Mouse (Mus musculus) skeletal muscle tissue, adult 2 months (tissue): Measurements from ENCODE around the gene Ubald2.

Experiments
- DNase-seq: peaks from one replicate; pipeline ENCODE4 v3.0.0-alpha.2; 2012; ENCODE audit warnings: low read depth, low spot score

Ubald2 gene

DNA sequence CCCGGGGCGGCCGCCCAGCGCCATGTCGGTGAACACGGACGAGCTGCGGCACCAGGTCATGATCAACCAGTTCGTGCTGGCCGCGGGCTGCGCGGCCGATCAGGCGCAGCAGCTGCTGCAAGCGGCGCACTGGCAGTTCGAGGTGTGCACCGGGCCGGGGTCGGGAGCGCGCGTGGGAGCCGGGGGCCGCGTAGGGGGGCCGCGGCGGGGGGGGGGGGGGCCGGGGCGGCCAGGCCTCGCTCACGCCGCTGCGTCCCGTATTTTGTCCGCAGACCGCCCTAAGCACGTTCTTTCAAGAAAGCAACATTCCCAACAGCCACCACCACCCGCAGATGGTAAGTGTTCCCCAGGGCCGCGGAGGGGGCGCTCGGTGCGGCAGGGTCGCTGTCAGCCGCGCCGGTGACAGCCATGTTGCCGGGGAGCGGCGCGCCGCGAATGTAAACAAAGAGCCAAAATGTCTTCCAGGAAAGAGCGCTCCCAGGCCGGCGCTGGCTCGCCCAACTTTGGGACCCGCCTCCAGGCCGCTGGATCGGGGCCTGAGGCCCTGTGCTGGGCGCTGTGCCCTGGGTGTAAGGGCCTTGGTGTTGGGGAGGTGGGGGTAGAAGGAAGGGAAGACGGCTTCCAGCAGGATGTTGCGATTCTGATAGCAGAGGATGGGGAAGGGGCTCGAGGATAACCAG lies 533 bp downstream of the Ubald2 start:
- DNase-seq: peak; percentile 71

DNA sequence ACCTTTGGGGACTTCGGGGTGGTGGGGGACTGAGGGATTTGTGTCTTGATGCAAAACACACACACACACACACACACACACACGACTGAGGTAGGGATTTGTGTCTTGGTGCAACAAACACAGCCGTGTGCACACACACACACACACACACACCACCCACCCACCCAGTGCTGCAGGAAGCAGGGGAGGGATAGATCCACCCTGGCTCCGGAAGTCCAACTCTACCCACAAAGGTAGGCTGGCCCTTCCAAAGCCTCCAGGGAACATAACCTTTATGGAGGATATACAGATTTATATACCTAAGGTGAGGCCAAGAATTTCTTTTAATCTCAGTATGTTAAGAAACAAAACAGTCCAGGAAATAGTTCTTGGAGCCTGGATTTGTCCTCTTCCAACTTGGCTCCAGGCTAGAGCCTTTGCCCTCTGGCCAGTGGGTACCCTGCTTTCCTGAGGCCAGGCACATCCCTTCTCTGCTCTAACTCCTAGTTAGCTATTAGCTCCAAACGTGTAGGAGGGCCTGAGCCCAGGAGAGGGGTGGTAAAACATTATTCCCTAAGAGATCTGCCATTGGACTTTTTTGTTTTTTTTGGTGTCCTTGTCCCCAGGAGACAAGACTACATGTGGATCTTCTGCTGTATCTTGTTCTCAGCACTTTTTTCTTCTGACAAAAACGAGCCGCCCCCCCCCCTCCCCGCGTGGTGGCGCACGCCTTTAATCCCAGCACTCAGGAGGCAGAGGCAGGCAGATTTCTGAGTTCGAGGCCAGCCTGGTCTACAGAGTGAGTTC lies 1.3 kb downstream of the Ubald2 start:
- DNase-seq: no peak

DNA sequence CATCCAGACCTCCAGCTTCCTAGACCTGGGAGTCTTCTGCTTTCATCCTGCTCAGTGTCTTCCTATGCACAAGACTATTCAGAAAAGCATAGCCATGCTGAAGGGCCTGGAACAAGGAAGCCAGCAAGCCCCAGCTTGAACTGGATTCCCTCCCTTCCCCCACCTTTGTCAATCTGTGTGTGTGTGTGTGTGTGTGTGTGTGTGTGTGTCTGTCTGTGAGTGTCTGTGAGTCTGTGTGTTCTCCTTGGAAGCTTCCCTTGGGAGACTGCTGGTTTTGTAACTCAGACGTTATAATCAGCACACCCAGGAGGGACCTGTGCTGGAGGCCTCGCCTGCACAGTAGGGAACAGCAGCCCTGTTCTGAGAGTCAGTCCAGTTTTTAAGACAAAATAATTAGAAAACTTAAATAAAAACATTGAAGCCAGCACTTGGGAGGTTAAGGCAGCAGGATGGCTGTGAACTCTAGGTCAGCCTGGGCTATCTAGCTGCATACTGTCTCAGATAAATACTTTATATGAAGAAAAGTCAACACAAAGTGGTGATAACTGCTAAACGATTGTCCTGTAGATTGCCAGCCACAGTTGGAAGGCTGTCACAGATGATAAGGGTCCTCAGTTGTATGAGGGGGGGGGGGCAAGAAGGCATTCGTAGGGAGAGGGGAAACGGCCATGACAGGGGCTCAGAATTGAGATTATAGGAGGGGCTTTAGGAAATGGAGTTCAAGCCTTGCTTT lies 2.3 kb downstream of the Ubald2 start:
- no peak for DNase-seq

DNA sequence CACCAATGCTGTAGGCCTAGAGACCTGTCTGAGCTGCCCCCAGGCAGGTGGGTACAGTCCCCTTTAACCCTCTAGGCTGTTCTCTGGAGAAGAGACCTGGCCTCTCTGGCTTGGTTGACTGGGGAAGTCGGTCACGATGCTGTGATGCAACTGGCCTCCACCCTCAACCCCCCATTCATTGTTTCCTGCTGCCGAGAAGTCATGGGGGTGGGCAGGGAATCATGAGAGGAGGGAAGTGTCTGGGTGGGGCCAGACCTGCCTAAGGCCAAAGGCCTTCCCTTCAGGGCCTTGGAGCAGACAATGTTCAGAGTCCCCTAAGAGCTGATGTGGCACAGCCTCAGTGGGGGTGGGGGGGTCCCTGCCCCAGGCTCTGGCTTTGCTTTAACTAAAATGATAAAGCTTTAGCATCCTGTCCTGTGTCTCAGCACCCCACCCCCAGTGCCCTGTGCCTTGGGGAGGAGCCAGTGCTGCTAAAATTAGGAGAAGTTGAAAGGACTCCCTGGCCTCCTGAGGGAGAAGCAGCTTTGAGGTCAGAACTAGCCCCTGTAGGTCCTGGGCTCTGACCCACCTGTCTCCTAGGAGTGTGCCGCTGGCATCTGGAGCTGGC lies 2.9 kb downstream of the Ubald2 start:
- peak; percentile 90 for DNase-seq

DNA sequence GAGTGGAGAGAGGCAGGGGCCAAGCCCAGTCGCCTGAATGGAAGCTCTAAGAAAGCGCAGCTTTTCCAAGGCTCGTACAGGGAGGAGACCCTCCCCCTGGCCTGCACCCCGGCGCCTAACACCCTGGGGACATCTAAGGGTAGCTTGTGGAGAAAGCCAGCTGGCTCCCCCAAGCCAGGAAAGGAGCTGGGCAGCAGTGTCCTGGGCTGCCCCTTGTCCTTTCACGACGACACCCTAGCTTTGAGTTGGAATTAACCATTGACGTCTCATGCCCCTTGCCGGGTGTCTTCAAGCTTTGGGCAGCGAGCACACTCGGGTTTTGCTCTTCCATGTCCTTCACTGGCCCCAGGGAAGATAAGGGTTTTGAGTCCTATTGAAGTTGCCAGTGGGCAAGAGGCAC lies 3.6 kb downstream of the Ubald2 start:
- peak; percentile 70 for DNase-seq

DNA sequence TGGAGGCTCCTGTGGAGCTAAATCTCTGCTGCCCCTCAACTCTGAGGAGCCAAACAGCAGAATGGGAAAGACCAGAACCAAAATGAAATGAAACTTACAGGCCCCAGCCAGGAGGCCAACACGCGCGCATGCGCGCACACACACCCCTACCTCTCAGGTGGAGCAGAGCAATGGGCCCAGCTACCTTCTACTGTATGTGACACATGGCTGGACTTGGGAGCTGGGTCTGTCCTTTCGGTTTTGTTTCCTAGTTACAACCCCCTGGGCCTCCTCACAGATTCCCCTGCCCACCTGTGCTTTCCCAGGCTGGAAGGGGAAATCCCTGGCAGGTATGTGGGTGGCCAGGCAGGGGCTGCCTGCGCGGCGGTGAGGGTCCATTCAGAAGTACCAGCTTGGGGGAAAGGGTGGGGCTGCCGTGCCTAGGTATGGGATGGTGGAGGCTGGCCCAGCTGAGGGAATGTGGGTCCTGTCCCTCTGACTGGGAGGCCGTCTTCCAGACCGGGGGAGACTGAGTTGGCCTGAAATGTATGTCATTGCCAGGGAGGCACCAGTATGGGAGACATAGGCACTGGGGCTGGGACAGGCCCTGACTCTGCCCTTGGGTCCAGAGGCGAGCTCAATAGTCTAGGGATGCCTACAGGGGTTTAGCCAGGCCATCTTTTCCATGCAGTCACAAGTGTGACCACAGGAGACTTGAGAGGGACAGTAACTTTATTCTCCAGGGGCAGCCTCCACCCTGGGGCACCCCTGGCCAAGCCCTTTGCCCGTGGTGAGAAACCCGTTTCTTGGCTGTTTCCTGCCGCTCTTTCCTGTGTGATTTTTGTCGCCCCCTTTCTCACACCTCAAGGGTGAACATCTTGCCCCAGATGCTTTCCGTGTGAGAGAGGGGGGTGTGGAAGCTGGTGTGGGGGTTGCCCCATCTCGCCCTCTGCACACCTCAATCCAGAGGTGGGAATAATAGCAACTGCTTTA lies 5.7 kb downstream of the Ubald2 start:
- no peak for DNase-seq

DNA sequence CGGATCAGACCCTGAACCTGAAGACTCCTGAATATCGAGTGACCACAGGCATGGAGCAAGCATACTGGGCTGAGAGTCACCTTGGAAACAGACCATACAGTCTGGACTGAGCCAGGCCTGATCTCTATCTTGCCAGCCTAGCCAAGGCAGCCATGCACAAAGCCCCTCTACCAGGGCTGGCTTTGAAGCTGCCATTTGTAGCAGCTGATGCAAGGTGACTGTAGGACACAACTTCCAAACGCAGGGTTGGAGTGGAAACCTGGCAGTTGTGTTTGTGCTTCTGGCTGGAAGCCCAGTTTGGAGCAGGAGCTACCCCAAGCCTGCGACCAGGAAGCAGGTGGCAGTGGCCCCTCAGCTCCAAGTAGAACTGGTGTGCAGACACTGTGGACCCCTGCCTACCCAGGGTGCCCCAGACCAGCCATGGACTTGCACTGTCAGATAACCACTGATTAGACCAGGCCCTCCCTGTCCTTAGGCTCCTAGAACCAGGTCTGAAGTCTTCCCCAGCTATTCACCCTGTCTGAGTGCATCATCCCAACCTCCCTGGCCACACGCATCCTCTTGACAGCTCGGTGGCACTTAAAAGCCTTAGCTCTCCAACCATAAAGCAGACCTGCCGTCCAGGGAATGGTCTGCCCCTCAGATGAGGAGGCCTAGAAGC lies 6.6 kb downstream of the Ubald2 start:
- DNase-seq: peak; percentile 51

DNA sequence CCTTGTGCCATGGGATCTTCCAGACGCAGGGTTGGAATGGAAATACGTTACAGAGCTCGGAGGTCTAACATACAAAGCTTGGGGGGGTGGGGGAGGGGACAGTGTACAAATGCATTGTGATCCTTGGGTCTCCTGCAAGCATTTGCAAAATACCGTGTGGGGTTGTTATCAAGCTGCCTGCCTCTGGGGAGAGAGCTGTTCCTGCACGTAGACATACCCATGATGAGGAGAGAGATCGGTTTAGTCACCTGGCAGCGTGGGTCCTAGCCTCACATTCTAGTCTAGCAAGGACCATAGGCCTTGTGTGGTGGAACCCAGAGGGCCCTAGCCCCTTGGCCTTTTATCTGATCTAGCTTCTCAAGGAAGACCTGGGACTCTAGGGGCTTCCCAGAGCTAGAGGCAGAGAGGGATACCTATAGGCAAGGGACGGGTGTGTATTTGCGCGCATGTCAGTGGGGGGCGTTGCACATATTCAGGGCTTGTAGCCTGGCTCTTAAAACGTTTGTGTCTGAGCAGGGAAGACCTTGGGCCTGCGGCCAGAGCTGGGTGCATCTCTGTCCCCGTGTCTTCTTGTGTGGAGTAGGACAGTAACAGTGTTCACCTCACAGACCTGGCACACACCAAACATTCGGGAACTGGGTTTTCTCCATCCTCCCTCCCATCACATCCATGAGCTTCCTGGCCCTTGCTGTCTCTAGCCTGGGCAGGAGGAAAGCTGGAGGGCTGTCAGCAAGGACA lies 8.4 kb downstream of the Ubald2 start:
- no peak for DNase-seq

DNA sequence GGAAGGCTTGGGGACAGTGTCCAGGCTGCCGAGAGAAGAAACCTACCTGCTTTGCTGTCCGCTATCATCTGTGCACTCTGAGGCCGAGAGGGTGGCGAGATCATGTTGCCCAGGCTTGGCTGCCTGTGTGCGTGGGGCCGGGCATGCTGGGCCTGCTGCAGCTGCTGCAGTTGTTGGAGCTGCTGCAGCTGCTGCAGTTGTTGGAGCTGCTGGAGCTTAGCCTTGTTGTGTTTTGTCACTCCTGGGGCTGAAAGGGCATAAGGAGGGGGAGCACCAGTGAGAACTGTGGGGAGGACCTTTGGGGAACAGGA lies 8.9 kb downstream of the Ubald2 start:
- no peak for DNase-seq

DNA sequence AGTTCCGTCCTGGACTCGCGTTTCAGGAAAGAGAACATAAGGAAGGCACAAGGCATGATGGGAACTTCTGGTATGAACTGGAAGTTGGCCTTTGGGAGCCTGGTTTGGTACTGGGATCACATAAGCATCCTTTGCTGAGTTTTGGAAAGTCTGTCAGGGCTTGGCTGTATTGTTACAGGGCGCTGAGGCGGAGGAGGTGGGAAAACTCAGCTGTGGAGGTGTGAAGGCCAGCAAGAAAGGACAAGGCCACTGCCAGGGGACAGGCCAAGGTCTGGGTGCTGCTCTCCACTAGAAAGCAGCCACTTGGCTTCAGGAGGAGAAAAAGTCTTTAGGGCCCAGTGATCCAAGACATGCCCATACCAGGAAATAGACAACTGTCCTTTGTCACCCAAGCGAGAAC lies 9.4 kb downstream of the Ubald2 start:
- DNase-seq: no peak

DNA sequence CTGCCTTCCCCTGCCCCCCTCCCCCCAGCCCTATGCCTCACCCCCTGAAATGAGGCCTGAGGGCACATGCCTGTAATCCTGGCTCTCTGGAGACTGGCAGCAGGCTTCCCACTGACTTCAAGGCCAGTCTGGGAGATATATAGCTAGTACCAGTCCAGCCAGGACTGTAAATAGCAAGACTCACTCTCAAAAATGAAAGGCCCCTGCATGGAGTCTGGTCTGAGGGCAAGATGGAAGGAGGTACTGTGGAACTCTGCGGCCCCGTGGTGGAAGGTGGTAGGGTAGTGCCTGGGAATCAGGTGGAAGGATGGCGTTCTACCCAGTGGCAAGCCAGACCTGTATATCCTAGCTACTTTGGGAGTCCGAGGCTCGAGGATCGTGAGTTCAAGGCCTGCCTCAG lies 10.0 kb downstream of the Ubald2 start:
- no peak for DNase-seq

DNA sequence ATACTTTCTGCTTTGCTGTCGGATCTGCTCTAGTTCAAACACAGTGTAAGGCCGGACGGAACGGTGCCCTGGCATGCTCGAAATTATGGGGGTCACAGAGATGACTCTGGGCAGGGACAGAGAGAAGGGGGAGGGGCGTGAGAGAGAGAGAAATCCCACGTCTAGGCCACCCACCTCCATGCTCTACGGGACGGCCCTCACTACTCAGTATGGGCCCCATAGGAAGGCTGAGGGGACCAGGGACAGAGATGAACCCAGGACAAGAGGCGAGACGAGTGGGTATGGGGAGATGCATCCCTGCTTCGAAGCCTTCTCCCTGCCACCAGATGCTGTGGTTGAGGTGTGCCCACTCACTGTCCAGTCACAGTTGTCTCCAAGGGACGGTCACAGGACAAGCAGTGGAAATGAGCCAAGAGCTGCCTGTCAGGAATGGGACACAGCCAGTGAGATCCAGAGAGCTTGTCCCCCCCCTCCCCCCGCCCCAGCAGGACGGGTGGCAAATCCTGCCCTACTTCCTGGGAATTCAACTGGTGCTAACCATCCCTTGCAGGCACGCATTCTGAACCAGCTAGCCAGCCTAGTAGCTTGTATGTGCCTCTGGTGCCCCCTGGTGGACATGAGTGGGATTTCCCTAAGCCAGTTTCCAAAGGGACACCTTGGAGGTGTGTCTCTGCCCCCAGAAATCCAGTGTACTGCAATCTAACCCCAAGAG lies 11.9 kb downstream of the Ubald2 start:
- peak; percentile 89 for DNase-seq

DNA sequence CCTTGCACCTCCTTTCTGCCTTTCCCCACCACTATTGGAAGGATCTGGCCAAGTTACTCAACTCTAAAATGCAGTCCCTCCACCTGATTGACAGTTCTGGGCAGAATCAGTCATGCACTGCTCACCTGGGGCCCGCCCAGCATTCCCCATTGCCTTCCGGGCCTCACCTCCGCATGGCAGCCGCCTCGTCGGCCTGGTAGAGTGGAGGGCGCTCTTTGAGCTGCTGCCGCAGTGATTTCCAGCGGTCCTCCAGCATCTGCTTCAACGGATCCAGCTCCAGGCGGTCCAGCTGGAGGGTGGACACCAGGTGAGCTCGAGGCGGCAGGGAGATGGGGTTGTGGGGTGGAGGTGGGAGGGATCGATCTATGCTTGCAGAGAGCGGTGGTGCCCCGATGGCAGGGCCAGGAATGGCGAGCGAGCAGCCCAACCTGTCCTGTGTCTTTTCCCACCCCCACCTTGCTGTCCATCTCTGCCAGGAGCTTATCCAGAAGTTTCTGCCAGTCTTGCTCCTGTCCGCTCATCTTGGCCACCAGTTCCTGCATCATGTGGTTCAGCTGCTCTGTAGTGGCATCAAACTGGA lies 12.5 kb downstream of the Ubald2 start:
- DNase-seq: no peak

DNA sequence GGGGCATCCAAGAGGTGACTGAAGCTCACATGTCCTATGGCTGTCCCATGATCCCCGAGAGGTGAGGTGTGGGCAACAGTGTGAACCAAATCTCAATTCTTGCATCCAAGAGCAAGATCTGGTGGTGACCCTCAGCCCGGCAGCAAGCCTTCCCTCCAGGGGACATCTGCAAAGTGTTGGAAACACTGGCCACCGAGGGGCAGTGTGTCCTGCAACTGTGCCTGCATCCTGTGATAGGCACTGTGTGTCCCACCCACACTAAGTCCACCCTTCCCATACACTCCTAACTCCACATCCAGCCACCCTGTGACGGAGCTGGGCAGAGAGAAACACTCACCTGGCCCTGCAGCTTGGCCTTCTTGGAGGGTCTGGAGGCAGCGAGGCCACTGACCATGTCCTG lies 13.9 kb downstream of the Ubald2 start:
- no peak for DNase-seq

DNA sequence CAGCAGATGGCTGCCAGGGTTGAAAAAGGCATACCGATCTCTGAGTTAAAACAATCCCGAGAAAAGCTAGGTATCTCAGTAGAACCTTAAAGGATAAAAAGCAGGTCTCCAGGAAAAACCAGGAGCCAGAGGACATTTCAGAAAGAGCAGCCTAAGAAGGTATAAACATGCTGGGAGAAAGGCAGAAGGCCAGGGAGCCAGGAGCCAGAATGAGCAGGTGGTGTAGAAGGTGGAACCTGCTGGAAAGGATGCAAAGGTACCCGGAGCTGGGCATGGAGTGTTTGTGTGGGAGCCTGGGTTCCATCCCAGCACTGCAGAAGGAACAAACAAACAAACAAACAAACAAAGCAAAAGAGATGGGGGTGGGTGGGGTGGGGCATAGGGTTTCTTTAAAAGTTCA lies 15.4 kb downstream of the Ubald2 start:
- DNase-seq: no peak

DNA sequence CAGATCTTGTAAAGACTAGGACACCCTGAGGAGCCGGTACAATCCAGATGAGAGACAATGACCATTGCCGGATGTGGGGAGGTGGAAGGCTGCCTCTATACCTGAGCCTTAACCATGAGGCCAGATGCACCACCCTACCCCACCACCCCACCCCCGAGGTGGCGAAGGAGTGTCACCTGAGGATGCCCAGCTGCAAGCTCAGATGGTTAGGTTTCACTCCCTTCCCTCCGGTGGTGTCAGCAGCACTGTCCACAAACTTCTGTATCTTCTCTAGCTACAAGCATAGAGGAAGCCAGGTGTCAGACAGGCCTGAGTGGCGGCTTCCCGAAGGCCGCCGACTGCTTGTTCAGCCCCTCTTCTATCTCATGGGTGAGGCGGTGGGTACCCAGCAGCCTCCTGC lies 20.0 kb downstream of the Ubald2 start:
- DNase-seq: no peak

DNA sequence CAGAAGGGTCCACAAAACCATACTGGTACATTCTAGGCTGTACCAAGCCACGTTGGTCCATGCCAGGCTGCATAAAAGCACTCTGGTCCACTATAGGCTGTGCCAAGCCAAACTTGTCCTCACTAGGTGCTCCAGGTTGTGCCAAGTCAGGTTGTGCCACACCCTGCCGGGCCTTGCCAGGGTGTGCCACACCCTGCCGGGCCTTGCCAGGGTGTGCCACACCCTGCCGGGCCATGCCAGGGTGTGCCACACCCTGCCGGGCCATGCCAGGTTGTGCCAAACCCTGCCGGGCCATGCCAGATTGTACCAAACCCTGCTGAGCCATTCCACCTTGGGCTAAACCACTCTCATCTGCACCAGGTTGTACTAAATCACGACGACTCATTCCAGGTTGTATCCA lies 22.3 kb downstream of the Ubald2 start:
- DNase-seq: no peak

DNA sequence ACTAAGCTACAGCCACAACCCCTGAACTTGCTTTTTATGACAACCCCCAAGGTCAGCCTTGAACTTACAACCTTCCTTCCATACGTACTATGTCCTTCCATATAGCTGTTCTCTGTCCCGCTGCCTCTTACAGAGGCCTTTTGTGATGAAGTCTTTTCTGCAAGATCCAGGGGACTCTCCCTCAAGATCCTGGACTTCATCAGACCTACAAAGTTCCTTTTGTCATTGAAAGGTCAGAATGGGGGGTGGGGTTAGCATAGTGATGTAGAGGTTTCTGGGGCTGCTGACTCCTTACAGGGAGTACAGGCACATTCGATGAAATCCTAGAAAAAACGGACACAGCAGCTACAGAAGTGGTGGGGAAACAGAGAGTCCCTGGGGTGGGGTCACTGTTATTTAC lies 25.9 kb downstream of the Ubald2 start:
- no peak for DNase-seq

DNA sequence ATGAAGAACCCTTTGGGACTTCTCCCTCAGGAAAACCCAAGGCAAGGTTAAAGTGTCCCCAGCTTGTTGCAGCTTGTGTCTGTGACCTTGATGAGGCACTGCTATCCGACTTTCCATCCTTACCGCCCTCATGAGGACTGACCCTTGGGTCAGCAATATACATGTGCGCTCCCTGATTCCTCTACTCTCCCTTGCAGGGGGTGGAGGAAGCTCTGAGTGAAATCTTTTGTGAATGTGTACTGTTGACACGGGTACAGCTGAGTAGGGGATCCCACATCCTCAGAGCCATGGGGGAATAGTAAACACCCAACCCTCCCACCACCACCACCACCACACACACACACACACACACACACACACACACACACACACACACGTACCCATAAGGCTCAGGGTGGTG lies 29.4 kb downstream of the Ubald2 start:
- DNase-seq: no peak
